Mouse (Mus musculus): ENCODE measurements at regions not wholly inside any gene's neighbourhood (a gene's known extent, or its start where the extent isn't known, plus 50 kb on each side); places are given as distances from the start of the nearest gene placed in this dataset.

DNA sequence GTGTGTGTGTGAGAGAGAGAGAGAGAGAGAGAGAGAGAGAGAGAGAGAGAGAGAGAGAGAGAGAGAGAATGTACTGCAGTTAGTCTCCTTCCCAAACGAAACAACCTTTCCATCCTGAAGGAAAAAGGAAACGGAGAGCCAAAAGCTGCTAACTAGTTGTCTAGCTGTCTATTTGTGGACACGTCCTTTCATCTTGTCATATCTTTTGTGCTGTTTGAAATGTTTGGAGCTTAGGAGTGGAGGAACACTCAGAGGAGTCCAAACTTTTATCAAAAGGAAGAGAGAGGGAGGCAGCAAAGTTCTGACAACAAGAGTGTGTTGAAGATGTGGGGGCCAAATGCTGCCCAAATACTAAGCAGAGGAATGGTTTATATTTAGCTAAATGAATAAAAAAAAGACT lies 246.6 kb downstream of the Tmem38b start:
- Histone ChIP-seq H3K27ac (ENCODE audit: low read length) (no peak overlapping the region), H3K9ac (replicated peaks; ENCODE audit: low read depth, low read length) (no peak overlapping the region), H3K4me2 (replicated peaks; ENCODE audit: low read depth, low read length) (no peak overlapping the region), H3K27me3 (ENCODE audit: control insufficient read depth, insufficient read depth, low read length) (no peaks in the 10 kb centered on the region), H3K9me3 (ENCODE audit: control insufficient read depth, low read depth, low read length) (peaks cover 4% of the 10 kb centered on the region; the same call in 1 of the 2 replicates), H3K4me1 (ENCODE audit: control insufficient read depth, insufficient read depth, low read length) (no peaks in the 10 kb centered on the region), H3K4me3 (ENCODE audit: low read depth, low read length) (no peak overlapping the region), H3K36me3 (ENCODE audit: control insufficient read depth, insufficient read depth, low read length) (no peaks in the 10 kb centered on the region)
- 65% methylated on average over 3 of the region's 3 CpGs for WGBS
- no peak for ATAC-seq (ENCODE audit: insufficient number of reproducible peaks, insufficient read depth, low FRiP score, low read depth)

DNA sequence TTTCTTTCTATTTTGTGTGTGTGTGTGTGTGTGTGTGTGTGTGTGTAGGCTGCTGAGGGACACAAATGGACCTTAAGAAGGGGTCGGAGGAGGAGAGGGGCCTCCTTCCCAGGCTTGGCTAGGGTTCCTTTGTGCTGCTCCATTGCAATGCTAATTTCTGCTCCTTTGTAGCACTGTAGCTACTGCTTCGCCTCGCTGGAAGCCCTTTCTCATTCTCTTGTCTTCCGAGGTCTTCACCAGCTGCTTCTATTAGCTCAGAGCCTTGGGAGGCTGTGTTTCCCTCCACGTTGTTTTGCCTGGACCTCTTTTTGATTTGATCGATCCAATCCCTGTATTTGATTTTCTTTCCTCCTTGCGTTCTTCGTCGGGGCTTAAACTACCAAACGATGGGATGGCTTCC lies 247.1 kb downstream of the Tmem38b start:
- Histone ChIP-seq H3K36me3 (ENCODE audit: control insufficient read depth, insufficient read depth, low read length) (no peaks in the 10 kb centered on the region), H3K4me3 (ENCODE audit: low read depth, low read length) (no peak overlapping the region), H3K4me1 (ENCODE audit: control insufficient read depth, insufficient read depth, low read length) (no peaks in the 10 kb centered on the region), H3K27me3 (ENCODE audit: control insufficient read depth, insufficient read depth, low read length) (no peaks in the 10 kb centered on the region), H3K4me2 (replicated peaks; ENCODE audit: low read depth, low read length) (no peak overlapping the region), H3K27ac (ENCODE audit: low read length) (no peak overlapping the region), H3K9ac (replicated peaks; ENCODE audit: low read depth, low read length) (no peak overlapping the region), H3K9me3 (ENCODE audit: control insufficient read depth, low read depth, low read length) (peaks cover 4% of the 10 kb centered on the region; the same call in 1 of the 2 replicates)
- WGBS, result 49% methylated on average over 10 of the region's 10 CpGs
- no peak for ATAC-seq (ENCODE audit: insufficient number of reproducible peaks, insufficient read depth, low FRiP score, low read depth)

GRCm38 (mm10) chr4:54073483-54073882 lies 247.6 kb downstream of the Tmem38b start:
- Histone ChIP-seq H3K27me3 (ENCODE audit: control insufficient read depth, insufficient read depth, low read length) (no peaks in the 10 kb centered on the region), H3K4me1 (ENCODE audit: control insufficient read depth, insufficient read depth, low read length) (no peaks in the 10 kb centered on the region), H3K36me3 (ENCODE audit: control insufficient read depth, insufficient read depth, low read length) (no peaks in the 10 kb centered on the region), H3K4me2 (replicated peaks; ENCODE audit: low read depth, low read length) (no peak overlapping the region), H3K9me3 (ENCODE audit: control insufficient read depth, low read depth, low read length) (peaks cover 4% of the 10 kb centered on the region; the same call in 1 of the 2 replicates), H3K9ac (replicated peaks; ENCODE audit: low read depth, low read length) (no peak overlapping the region), H3K4me3 (ENCODE audit: low read depth, low read length) (no peak overlapping the region), H3K27ac (ENCODE audit: low read length) (no peak overlapping the region)
- 76% methylated on average over 7 of the region's 7 CpGs for WGBS
- ATAC-seq (ENCODE audit: insufficient number of reproducible peaks, insufficient read depth, low FRiP score, low read depth), result no peak

DNA sequence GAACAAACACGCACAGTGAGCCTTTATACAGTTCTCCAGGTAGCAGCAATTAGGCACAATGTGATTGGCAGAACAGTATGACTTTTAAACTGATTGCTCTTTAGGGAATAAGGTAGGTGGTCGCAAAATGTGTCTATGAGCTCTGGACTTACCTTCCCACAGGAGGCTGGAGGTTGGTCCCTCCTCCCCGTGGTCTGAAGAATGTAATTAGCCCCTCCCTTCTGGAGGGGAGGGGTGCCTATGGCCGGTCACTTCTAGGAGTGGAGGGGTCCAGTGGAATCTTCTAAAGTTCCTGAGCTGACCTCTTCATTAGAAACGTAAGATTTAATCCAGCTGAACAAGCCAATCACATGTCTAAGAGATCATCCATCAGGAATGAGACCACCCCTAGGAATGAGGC lies 248.4 kb downstream of the Tmem38b start:
- peaks cover 4% of the 10 kb centered on the region; the same call in 1 of the 2 replicates for H3K9me3 ChIP-seq (ENCODE audit: control insufficient read depth, low read depth, low read length)
- no peak overlapping the region for H3K27ac ChIP-seq (ENCODE audit: low read length)
- H3K9ac ChIP-seq (replicated peaks; ENCODE audit: low read depth, low read length), result no peak overlapping the region
- H3K4me2 ChIP-seq (replicated peaks; ENCODE audit: low read depth, low read length), result no peak overlapping the region
- no peaks in the 10 kb centered on the region for H3K36me3 ChIP-seq (ENCODE audit: control insufficient read depth, insufficient read depth, low read length)
- no peaks in the 10 kb centered on the region for H3K27me3 ChIP-seq (ENCODE audit: control insufficient read depth, insufficient read depth, low read length)
- WGBS, result 66% methylated on average over 5 of the region's 5 CpGs
- no peak for ATAC-seq (ENCODE audit: insufficient number of reproducible peaks, insufficient read depth, low FRiP score, low read depth)
- H3K4me1 ChIP-seq (ENCODE audit: control insufficient read depth, insufficient read depth, low read length), result no peaks in the 10 kb centered on the region
- H3K4me3 ChIP-seq (ENCODE audit: low read depth, low read length), result no peak overlapping the region

DNA sequence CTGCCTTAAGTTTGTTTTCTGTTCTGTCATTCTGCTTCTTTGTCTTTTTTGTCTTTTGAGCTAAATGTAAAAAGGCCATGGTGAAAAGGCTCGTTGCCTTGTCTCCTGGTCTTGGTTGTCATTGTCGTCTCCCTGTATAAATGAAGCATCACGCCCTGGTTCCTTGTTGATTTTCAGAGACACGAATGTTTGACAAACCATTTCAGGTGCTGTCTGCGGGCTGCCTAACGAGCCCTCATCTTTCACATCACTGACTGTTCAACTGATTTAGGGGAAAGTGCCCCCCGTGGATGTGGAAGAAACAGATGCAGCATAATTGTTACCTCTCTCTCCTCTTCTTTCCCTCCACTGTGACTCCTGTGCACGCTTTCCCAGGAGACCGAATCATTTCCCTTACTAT lies 254.7 kb downstream of the Tmem38b start:
- no peak for ATAC-seq (ENCODE audit: insufficient number of reproducible peaks, insufficient read depth, low FRiP score, low read depth)
- WGBS, result 66% methylated on average over 9 of the region's 9 CpGs
- Histone ChIP-seq H3K9ac (replicated peaks; ENCODE audit: low read depth, low read length) (no peak overlapping the region), H3K4me1 (ENCODE audit: control insufficient read depth, insufficient read depth, low read length) (no peaks in the 10 kb centered on the region), H3K36me3 (ENCODE audit: control insufficient read depth, insufficient read depth, low read length) (no peaks in the 10 kb centered on the region), H3K27ac (ENCODE audit: low read length) (no peak overlapping the region), H3K27me3 (ENCODE audit: control insufficient read depth, insufficient read depth, low read length) (no peaks in the 10 kb centered on the region), H3K4me2 (replicated peaks; ENCODE audit: low read depth, low read length) (no peak overlapping the region), H3K4me3 (ENCODE audit: low read depth, low read length) (no peak overlapping the region), H3K9me3 (ENCODE audit: control insufficient read depth, low read depth, low read length) (no peaks in the 10 kb centered on the region)

DNA sequence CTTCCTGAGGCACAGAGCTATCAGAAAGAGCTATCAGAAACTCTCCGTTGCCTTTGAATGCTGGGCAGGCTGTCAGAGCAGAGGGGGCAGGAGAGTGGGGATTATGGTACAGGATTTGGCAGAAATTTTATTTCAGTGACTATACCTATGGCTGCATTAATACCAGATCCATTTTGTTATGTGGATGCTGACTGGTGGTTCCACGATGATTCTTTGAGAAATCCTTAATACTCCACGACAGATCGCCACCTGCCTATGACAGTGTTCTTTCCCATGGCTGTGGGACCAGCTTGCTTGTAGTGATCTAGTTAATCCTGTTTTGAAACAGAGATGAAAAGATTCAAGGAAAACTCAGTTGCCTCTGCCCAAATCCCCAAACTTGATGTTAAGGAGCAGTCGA lies 255.6 kb downstream of the Tmem38b start:
- WGBS, result 80% methylated on average over 5 of the region's 5 CpGs
- H3K9ac ChIP-seq (replicated peaks; ENCODE audit: low read depth, low read length), result no peak overlapping the region

DNA sequence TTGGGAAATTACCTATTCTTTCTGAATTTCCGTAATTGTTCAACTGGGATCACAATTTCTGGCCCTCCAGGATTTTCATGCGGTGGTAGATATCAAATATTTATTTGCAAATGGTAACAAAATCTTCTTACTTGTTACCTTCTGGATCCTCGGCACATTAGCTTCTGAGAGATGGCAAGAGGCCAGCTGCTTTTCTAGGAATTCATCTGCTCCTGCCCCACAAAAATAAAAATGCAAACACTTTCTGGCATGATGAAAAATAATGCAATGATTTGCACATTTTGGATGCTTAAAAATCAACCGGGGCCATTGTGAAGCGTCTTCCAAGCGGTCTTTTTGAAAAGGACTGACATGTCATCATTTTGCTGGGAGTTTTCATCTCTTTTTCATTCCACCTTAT lies 258.9 kb downstream of the Tmem38b start:
- no peak for ATAC-seq (ENCODE audit: insufficient number of reproducible peaks, insufficient read depth, low FRiP score, low read depth)

More for the DNA sequence above, 255.6 kb downstream of the Tmem38b start:
- Histone ChIP-seq H3K36me3 (ENCODE audit: control insufficient read depth, insufficient read depth, low read length) (no peaks in the 10 kb centered on the region), H3K4me2 (replicated peaks; ENCODE audit: low read depth, low read length) (no peak overlapping the region), H3K27ac (ENCODE audit: low read length) (no peak overlapping the region), H3K9me3 (ENCODE audit: control insufficient read depth, low read depth, low read length) (no peaks in the 10 kb centered on the region), H3K4me3 (ENCODE audit: low read depth, low read length) (no peak overlapping the region), H3K27me3 (ENCODE audit: control insufficient read depth, insufficient read depth, low read length) (no peaks in the 10 kb centered on the region), H3K4me1 (ENCODE audit: control insufficient read depth, insufficient read depth, low read length) (no peaks in the 10 kb centered on the region)
- ATAC-seq (ENCODE audit: insufficient number of reproducible peaks, insufficient read depth, low FRiP score, low read depth), result no peak

DNA sequence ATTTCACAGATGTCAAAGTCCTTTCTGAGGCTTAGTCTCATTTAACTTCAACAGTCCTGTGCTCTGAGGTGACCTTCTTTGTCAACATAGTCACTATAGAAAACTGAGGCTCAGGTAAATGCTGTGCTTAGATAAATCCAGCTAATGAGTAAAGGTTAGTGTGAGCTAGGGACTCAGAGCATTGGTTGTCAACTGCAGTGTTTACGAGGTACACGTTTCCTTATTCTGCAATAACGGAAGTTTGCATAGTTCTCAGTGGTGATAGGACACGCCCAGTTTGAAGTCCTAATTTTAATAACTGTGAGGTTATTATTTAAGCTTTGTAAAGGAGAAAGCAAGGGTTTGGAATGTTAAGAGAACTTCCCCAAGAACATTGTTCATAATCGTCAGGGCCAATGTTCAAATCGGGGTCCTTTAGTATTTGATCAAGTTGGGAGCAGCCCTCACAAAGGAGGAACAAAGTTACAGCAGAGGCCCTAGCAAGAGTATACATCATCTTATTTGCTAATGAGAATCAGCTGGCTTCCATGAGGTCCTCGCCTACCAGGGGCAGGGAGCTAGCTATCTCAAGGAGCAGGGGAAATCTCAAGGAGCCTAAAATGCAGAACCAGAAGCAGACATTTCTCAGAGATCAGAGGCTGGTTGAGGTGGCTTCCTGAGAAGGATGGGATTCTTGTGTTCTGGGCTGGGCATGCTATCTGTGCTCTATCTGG lies 268.6 kb downstream of the Tmem38b start:
- no peak overlapping the region for H3K4me3 ChIP-seq (ENCODE audit: low read depth, low read length)
- no peak overlapping the region for H3K27ac ChIP-seq (ENCODE audit: low read length)
- no peak for ATAC-seq (ENCODE audit: insufficient number of reproducible peaks, insufficient read depth, low FRiP score, low read depth)
- WGBS, result 66% methylated on average over 7 of the region's 7 CpGs
- no peak overlapping the region for H3K4me2 ChIP-seq (replicated peaks; ENCODE audit: low read depth, low read length)
- H3K27me3 ChIP-seq (ENCODE audit: control insufficient read depth, insufficient read depth, low read length), result no peaks in the 10 kb centered on the region
- no peaks in the 10 kb centered on the region for H3K36me3 ChIP-seq (ENCODE audit: control insufficient read depth, insufficient read depth, low read length)
- no peaks in the 10 kb centered on the region for H3K9me3 ChIP-seq (ENCODE audit: control insufficient read depth, low read depth, low read length)
- H3K9ac ChIP-seq (replicated peaks; ENCODE audit: low read depth, low read length), result no peak overlapping the region
- H3K4me1 ChIP-seq (ENCODE audit: control insufficient read depth, insufficient read depth, low read length), result no peaks in the 10 kb centered on the region

More for the DNA sequence above, 258.9 kb downstream of the Tmem38b start:
- Histone ChIP-seq H3K4me3 (ENCODE audit: low read depth, low read length) (no peak overlapping the region), H3K9me3 (ENCODE audit: control insufficient read depth, low read depth, low read length) (no peaks in the 10 kb centered on the region), H3K4me2 (replicated peaks; ENCODE audit: low read depth, low read length) (no peak overlapping the region), H3K27me3 (ENCODE audit: control insufficient read depth, insufficient read depth, low read length) (no peaks in the 10 kb centered on the region), H3K36me3 (ENCODE audit: control insufficient read depth, insufficient read depth, low read length) (no peaks in the 10 kb centered on the region), H3K9ac (replicated peaks; ENCODE audit: low read depth, low read length) (no peak overlapping the region), H3K27ac (ENCODE audit: low read length) (no peak overlapping the region), H3K4me1 (ENCODE audit: control insufficient read depth, insufficient read depth, low read length) (no peaks in the 10 kb centered on the region)
- 83% methylated on average over 6 of the region's 6 CpGs for WGBS
